Mouse (Mus musculus): Measurements from ENCODE around the gene Fscn2. TPM values are rescaled to one million over a fixed set of nuclear protein-coding genes. Genes with fewer than 3 reads are reported as not detected.
"Not testable (repeated sequence)": the region's sequence is repeated elsewhere in the genome, so short reads cannot be mapped to it uniquely, and the experiment has no call there.

Gene Fscn2
- total RNA-seq, 4 experiments from 2014 or later, result 0.37 to 1.2 TPM; not detected in 2

- peak in 1 of 2 experiments; percentile 10 for DNase-seq (ENCODE audit: low spot score in 2 of 2)
Measured at GRCm38 (mm10) chr11:120345067-120345681, 16.2 kb upstream of the Fscn2 start.

GRCm38 (mm10) chr11:120346383-120347034 lies 14.8 kb upstream of the Fscn2 start:
- peak in 1 of 2 experiments; percentile 6 for DNase-seq (ENCODE audit: low spot score in 2 of 2)

- peak in 1 of 2 experiments; percentile 18 for DNase-seq (ENCODE audit: low spot score in 2 of 2)
Measured at GRCm38 (mm10) chr11:120347301-120347700, 14.0 kb upstream of the Fscn2 start.

- peak in 1 of 2 experiments; percentile 80 for DNase-seq (ENCODE audit: low spot score in 2 of 2)
Measured at GRCm38 (mm10) chr11:120347791-120348683, 13.3 kb upstream of the Fscn2 start, which contains the start of gene Actg1. Gene Actg1 (minus strand): TSS chr11:120348542.

GRCm38 (mm10) chr11:120348684-120349370 lies 12.5 kb upstream of the Fscn2 start:
- DNase-seq (ENCODE audit: low spot score in 2 of 2), result peak; percentile 70 to 72

- no peak for DNase-seq (ENCODE audit: low spot score in 2 of 2)
Measured at GRCm38 (mm10) chr11:120349371-120349985, 11.9 kb upstream of the Fscn2 start.

- peak; percentile 55 to 78 for DNase-seq (ENCODE audit: low spot score in 2 of 2)
Measured at GRCm38 (mm10) chr11:120349986-120350702, 11.2 kb upstream of the Fscn2 start.

GRCm38 (mm10) chr11:120350711-120351110 lies 10.6 kb upstream of the Fscn2 start:
- DNase-seq (ENCODE audit: low spot score in 2 of 2), result no peak

- no peak for DNase-seq (ENCODE audit: low spot score in 2 of 2)
Measured at GRCm38 (mm10) chr11:120351250-120352092, 9.9 kb upstream of the Fscn2 start.

GRCm38 (mm10) chr11:120352093-120352350 lies 9.3 kb upstream of the Fscn2 start:
- DNase-seq (ENCODE audit: low spot score in 2 of 2), result not testable (repeated sequence)

- DNase-seq (ENCODE audit: low spot score in 2 of 2), result no peak
Measured at GRCm38 (mm10) chr11:120352571-120353290, 8.6 kb upstream of the Fscn2 start.

GRCm38 (mm10) chr11:120353500-120354303 lies 7.6 kb upstream of the Fscn2 start:
- DNase-seq (ENCODE audit: low spot score in 2 of 2), result peak in 1 of 2 experiments; percentile 27

- DNase-seq (ENCODE audit: low spot score in 2 of 2), result peak in 1 of 2 experiments; percentile 16
Measured at GRCm38 (mm10) chr11:120354304-120355276, 6.7 kb upstream of the Fscn2 start.

- DNase-seq (ENCODE audit: low spot score in 2 of 2), result no peak
Measured at GRCm38 (mm10) chr11:120355277-120356039, 5.9 kb upstream of the Fscn2 start.

GRCm38 (mm10) chr11:120356319-120356840 lies 5.0 kb upstream of the Fscn2 start:
- DNase-seq (ENCODE audit: low spot score in 2 of 2), result no peak

GRCm38 (mm10) chr11:120356900-120357299 lies 4.4 kb upstream of the Fscn2 start:
- no peak for DNase-seq (ENCODE audit: low spot score in 2 of 2)
